Mouse (Mus musculus) C2C12 (cell line): Measurements from ENCODE around the gene Banp. TPM values are rescaled to one million over a fixed set of nuclear protein-coding genes. Genes with fewer than 3 reads are reported as not detected.

Source experiments
- H3K27me3 ChIP-seq: one replicate; pipeline ENCODE4 v1.6.1; 2011; ENCODE audit not compliant: control insufficient read depth, insufficient read depth, insufficient read length
- H3K36me3 ChIP-seq: one replicate; pipeline ENCODE4 v1.6.1; 2011; ENCODE audit not compliant: control insufficient read depth, insufficient read depth
- H3K4me3 ChIP-seq: one replicate; pipeline ENCODE4 v1.5.1; 2011; ENCODE audit warnings: mild to moderate bottlenecking, control low read depth; ENCODE audit not compliant: poor library complexity, insufficient read depth, severe bottlenecking
- H3K79me2 ChIP-seq: one replicate; pipeline ENCODE4 v1.6.1; 2011; ENCODE audit not compliant: control insufficient read depth, insufficient read depth
- H3K79me3 ChIP-seq: one replicate; pipeline ENCODE4 v1.6.1; 2011; ENCODE audit warnings: low read depth, control low read depth
- H3ac ChIP-seq: one replicate; pipeline ENCODE3; 2011; ENCODE audit warnings: low read depth; ENCODE audit not compliant: control insufficient read depth, insufficient read length
- CEBPB ChIP-seq: IDR thresholded peaks from one replicate; pipeline ENCODE4 v1.6.1; 2011; ENCODE audit warnings: low read depth, mild to moderate bottlenecking, control low read depth, moderate library complexity
- CTCF ChIP-seq: IDR thresholded peaks from one replicate; pipeline ENCODE4 v1.5.1; 2011; ENCODE audit not compliant: control insufficient read depth, insufficient read depth, insufficient read length
- FOSL1 ChIP-seq: IDR thresholded peaks from one replicate; pipeline ENCODE4 v1.8.0; 2011; ENCODE audit warnings: mild to moderate bottlenecking, low read length; ENCODE audit not compliant: poor library complexity, insufficient read depth, severe bottlenecking
- MAX ChIP-seq: IDR thresholded peaks from one replicate; pipeline ENCODE4 v1.6.1; 2011; ENCODE audit warnings: mild to moderate bottlenecking, control low read depth
- MYOD1 ChIP-seq: IDR thresholded peaks from one replicate; pipeline ENCODE4 v1.6.1; 2011; ENCODE audit warnings: low read depth; ENCODE audit not compliant: control insufficient read depth, insufficient read length
- MYOG ChIP-seq: IDR thresholded peaks from one replicate; pipeline ENCODE4 v1.6.1; 2011; ENCODE audit not compliant: control insufficient read depth, insufficient read length; ENCODE audit errors: extremely low read depth
- USF1 ChIP-seq: IDR thresholded peaks from one replicate; pipeline ENCODE4 v1.6.1; 2011; ENCODE audit warnings: low read depth, mild to moderate bottlenecking, control low read depth, moderate library complexity
- polyA plus RNA-seq: library from polyadenylated mRNA; unstranded; fragments of >200 nt; fragmentation: generic; extraction: Trizol; gene quantifications from one replicate; pipeline ENCODE4 v1.2.1, GENCODE M21; 2012; ENCODE audit warnings: missing spikeins

Gene Banp
- polyA plus RNA-seq, 1 experiment = 25.9 TPM

- H3K36me3 ChIP-seq = peaks cover 32% of the 10 kb centered on the region
- peaks cover 78% of the 10 kb centered on the region for H3K79me2 ChIP-seq
- H3K79me3 ChIP-seq = peaks cover 58% of the 10 kb centered on the region
- TF ChIP-seq CEBPB (no peak), MAX (no peak), FOSL1 (no peak), CTCF (no peak), MYOD1 (no peak), USF1 (no peak), MYOG (no peak)
- H3K27me3 ChIP-seq = no peaks in the 10 kb centered on the region
- H3K4me3 ChIP-seq = no peak overlapping the region
- H3ac ChIP-seq = no peak overlapping the region
Observed at GRCm38 (mm10) chr8:121953821-121954545, 4.4 kb downstream of the Banp start.

GRCm38 (mm10) chr8:121954981-121955555 lies 5.5 kb downstream of the Banp start:
- H3K36me3 ChIP-seq = peaks cover 33% of the 10 kb centered on the region
- H3K27me3 ChIP-seq = no peaks in the 10 kb centered on the region
- TF ChIP-seq MAX (no peak), CTCF (no peak), MYOD1 (peak; percentile 5)
- peaks cover 62% of the 10 kb centered on the region for H3K79me3 ChIP-seq
- H3ac ChIP-seq = no peak overlapping the region
- no peak overlapping the region for H3K4me3 ChIP-seq
- peaks cover 88% of the 10 kb centered on the region for H3K79me2 ChIP-seq

GRCm38 (mm10) chr8:121955825-121956500 lies 6.4 kb downstream of the Banp start:
- TF ChIP-seq CTCF (no peak), USF1 (no peak)
- H3ac ChIP-seq = no peak overlapping the region
- no peak overlapping the region for H3K4me3 ChIP-seq
- peaks cover 38% of the 10 kb centered on the region for H3K36me3 ChIP-seq
- H3K79me2 ChIP-seq = peaks cover 94% of the 10 kb centered on the region
- H3K79me3 ChIP-seq = peaks cover 65% of the 10 kb centered on the region
- no peaks in the 10 kb centered on the region for H3K27me3 ChIP-seq

- Histone ChIP-seq H3K79me3 (peaks cover 47% of the 10 kb centered on the region), H3K27me3 (no peaks in the 10 kb centered on the region), H3ac (no peak overlapping the region), H3K79me2 (peaks cover 94% of the 10 kb centered on the region), H3K4me3 (no peak overlapping the region), H3K36me3 (peaks cover 29% of the 10 kb centered on the region)
- no peak for TF ChIP-seq CTCF
- TF ChIP-seq MYOG = no peak
- no peak for TF ChIP-seq USF1
- TF ChIP-seq MAX = no peak
- no peak for TF ChIP-seq FOSL1
- no peak for TF ChIP-seq MYOD1
- no peak for TF ChIP-seq CEBPB
Observed at GRCm38 (mm10) chr8:121958395-121958794, 8.8 kb downstream of the Banp start.

GRCm38 (mm10) chr8:121962892-121963291 lies 13.3 kb downstream of the Banp start:
- peaks cover 12% of the 10 kb centered on the region for H3K36me3 ChIP-seq
- no peak overlapping the region for H3K4me3 ChIP-seq
- peaks cover 28% of the 10 kb centered on the region for H3K79me3 ChIP-seq
- TF ChIP-seq MYOD1 (no peak), CEBPB (no peak), FOSL1 (no peak), MYOG (no peak), MAX (no peak), USF1 (no peak), CTCF (no peak)
- H3ac ChIP-seq = no peak overlapping the region
- no peaks in the 10 kb centered on the region for H3K27me3 ChIP-seq
- peaks cover 93% of the 10 kb centered on the region for H3K79me2 ChIP-seq
